Mouse (Mus musculus) limb, embryonic 11.5 days (tissue): Measurements from ENCODE around the gene Zfp518a. TPM values are rescaled to one million over a fixed set of nuclear protein-coding genes. Genes with fewer than 3 reads are reported as not detected.
A peak's percentile ranks its signal among the peaks of the same experiment; 100 is the strongest.

ENCODE experiments used
- ATAC-seq: fragments of 200-750 bp; cut with Nextera tagmentation; 2 replicates; pipeline ENCODE4 v1.8.0; 2017; ENCODE audit warnings: low read depth; ENCODE audit not compliant: insufficient number of reproducible peaks, low FRiP score, low TSS enrichment
- DNase-seq: peaks from one replicate; pipeline ENCODE4 v3.0.0-alpha.2; 2015; ENCODE audit warnings: low spot score
- H3K27ac ChIP-seq: fragments of 300-500 bp; sonication (generic); replicated peaks from 2 replicates; pipeline ENCODE4 v1.5.1; 2014; ENCODE audit warnings: low read depth, mild to moderate bottlenecking, low read length
- H3K27me3 ChIP-seq: fragments of 300-500 bp; sonication (generic); 2 replicates; pipeline ENCODE4 v1.6.1; 2014; ENCODE audit warnings: mild to moderate bottlenecking, low read length, mixed read lengths; ENCODE audit not compliant: control insufficient read depth, insufficient read depth
- H3K36me3 ChIP-seq: fragments of 300-500 bp; sonication (generic); 2 replicates; pipeline ENCODE4 v1.6.1; 2014; ENCODE audit warnings: mild to moderate bottlenecking, low read length, moderate library complexity, mixed read lengths; ENCODE audit not compliant: control insufficient read depth, insufficient read depth
- H3K4me1 ChIP-seq: fragments of 300-500 bp; sonication (generic); 2 replicates; pipeline ENCODE4 v1.6.1; 2014; ENCODE audit warnings: low read length, mixed read lengths; ENCODE audit not compliant: control insufficient read depth, insufficient read depth
- H3K4me2 ChIP-seq: fragments of 300-500 bp; sonication (generic); 2 replicates; pipeline ENCODE4 v1.6.1; 2014; ENCODE audit warnings: low read depth, mild to moderate bottlenecking, moderate library complexity; ENCODE audit not compliant: severe bottlenecking
- H3K4me3 ChIP-seq: fragments of 300-500 bp; sonication (generic); 2 replicates; pipeline ENCODE4 v1.5.1; 2014; ENCODE audit warnings: low read depth, low read length
- H3K9ac ChIP-seq: fragments of 300-500 bp; sonication (generic); 2 replicates; pipeline ENCODE4 v1.6.1; 2014; ENCODE audit warnings: mild to moderate bottlenecking, low read length
- H3K9me3 ChIP-seq: fragments of 300-500 bp; sonication (generic); 2 replicates; pipeline ENCODE4 v1.6.1; 2016; ENCODE audit warnings: low read length; ENCODE audit not compliant: control insufficient read depth
- WGBS: fragments of 180-500 bp; shearing (Covaris S2); extraction: QIAGEN DNeasy Blood & Tissue Kit; methylation state at CpG from one replicate; pipeline ENCODE4 v1.1.7; 2014; 5-methylcytosine and 5-hydroxymethylcytosine counted together
- polyA plus RNA-seq: library from polyadenylated mRNA; unstranded; fragments of >200 nt; fragmentation: Nextera tagmentation; extraction: Ambion mirVana; gene quantifications from 2 replicates; pipeline ENCODE4 v1.2.1, GENCODE M21; 2014

Gene Zfp518a
- 16.1 and 17.2 TPM in 2 replicates for polyA plus RNA-seq

DNA sequence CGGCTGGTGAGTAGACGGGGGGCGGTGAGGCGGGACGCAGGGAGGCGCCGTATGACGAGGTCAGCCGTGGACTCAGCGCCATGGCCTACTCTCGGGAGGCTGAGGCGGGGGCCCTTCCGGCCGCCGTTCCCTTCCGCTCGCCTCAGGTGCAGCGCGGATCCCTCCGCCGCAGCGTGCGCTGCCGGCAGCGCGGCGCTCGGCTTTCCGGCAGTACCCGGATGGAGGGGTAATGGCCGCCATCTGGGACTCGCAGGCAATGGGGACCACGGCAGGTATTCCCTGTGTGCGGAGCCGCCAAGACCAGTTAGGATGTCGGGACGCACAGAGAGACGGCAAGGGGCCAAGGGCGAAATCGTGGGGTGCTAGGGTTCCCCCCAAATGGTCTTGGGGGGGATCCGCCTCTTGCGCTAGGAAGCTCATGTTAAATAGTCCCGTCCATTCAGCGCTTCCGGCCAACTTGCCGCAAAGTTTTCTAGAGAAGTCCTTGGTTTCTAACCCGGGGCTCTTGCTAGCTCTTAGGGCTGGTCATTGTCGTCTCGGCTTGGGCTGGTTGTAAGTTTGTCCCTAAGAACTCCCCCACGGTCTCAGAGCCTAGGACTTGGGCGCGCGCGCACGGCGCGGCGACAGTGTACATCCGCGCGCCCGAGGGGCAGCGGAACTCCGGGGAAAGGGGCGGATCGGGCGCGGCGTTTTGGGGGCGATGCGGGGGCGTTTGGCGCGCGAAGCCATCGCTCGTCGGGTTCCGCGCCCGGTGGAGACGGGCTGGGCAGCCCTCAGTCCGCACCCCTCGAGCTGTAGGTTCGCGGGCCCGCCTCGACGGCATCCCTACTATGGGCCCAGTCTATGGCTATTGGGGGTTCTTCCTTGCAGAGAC lies at the start of gene Zfp518a:
Gene Zfp518a, plus strand, starts transcription at position 187 of the 874 bp plus-strand sequence.
- DNase-seq (peak; percentile 95), ATAC-seq (peak; percentile 77)
- Histone ChIP-seq H3K9ac (peak within 1 kb of the TSS; percentile 91), H3K4me3 (peak within 1 kb of the TSS; percentile 69), H3K27me3 (no peaks in the 10 kb centered on the region), H3K36me3 (no peaks in the 10 kb centered on the region), H3K4me1 (no peaks in the 10 kb centered on the region), H3K4me2 (peak within 1 kb of the TSS; percentile 62), H3K27ac (peak within 1 kb of the TSS; percentile 91), H3K9me3 (no peaks in the 10 kb centered on the region)
- WGBS, result under 1% methylated on average over 82 of the region's 89 CpGs

GRCm38 (mm10) chr19:40844731-40845130 lies 49.8 kb upstream of the Zfp518a start:
- Histone ChIP-seq H3K36me3 (peaks cover 30% of the 10 kb centered on the region), H3K27me3 (no peaks in the 10 kb centered on the region), H3K9ac (no peak overlapping the region), H3K4me2 (no peak overlapping the region), H3K9me3 (no peaks in the 10 kb centered on the region), H3K27ac (no peak overlapping the region), H3K4me1 (no peaks in the 10 kb centered on the region), H3K4me3 (no peak overlapping the region)
- 92% methylated on average over 13 of the region's 13 CpGs for WGBS
- no peak for DNase-seq
- ATAC-seq, result no peak

DNA sequence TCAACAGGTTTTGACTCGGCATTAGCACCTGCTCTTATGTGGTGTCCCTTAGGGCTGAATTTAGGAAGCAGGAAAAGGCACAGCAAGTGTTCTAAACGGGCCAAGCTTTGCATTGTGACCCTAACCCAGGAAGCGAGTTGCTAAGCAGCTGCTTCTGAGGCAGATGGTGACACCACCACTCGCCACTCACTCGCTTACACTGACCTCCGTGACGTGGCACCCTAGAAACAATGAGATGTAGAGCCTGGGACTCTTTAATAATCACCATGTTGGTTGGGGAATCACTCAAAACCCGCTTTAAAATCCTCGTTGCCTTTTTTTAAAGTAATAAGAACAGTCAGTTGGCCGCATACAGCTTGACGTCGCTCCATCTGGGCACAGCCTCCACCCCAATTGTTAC lies 45.1 kb upstream of the Zfp518a start:
- H3K36me3 ChIP-seq, result peaks cover 21% of the 10 kb centered on the region; the same call in 1 of the 2 replicates
- DNase-seq (no peak), ATAC-seq (no peak)
- no peak overlapping the region for H3K4me3 ChIP-seq
- no peak overlapping the region for H3K27ac ChIP-seq
- H3K27me3 ChIP-seq, result no peaks in the 10 kb centered on the region
- no peak overlapping the region for H3K4me2 ChIP-seq
- no peaks in the 10 kb centered on the region for H3K9me3 ChIP-seq
- H3K9ac ChIP-seq, result no peak overlapping the region
- WGBS, result 87% methylated on average over 12 of the region's 12 CpGs
- H3K4me1 ChIP-seq, result no peaks in the 10 kb centered on the region

- ATAC-seq (no peak), DNase-seq (no peak)
- Histone ChIP-seq H3K4me3 (no peak overlapping the region), H3K27me3 (no peaks in the 10 kb centered on the region), H3K36me3 (no peaks in the 10 kb centered on the region), H3K4me2 (no peak overlapping the region), H3K4me1 (no peaks in the 10 kb centered on the region), H3K9me3 (no peaks in the 10 kb centered on the region), H3K9ac (no peak overlapping the region), H3K27ac (no peak overlapping the region)
- 78% methylated on average over 4 of the region's 4 CpGs for WGBS
Observed at GRCm38 (mm10) chr19:40859555-40859954, 35.0 kb upstream of the Zfp518a start.

DNA sequence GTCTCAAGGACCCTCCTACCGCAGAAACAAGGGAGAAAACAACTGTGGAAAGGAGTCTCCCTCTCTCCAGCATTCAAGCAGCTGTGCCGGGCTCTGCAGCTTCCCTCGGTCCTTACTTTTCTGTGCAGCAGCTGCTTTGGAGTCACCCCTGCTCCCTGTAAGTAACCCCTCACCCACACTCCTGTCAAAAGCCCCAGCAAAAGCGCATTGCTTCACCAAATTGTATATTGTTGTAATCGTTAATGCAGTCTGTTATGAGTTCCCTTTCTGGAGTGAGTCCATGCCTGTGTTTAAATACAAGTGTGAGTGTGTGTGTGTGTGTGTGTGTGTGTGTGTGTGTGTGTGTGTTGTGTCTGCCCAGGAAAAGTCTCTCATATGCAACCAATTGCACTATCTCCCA lies 26.2 kb upstream of the Zfp518a start:
- no peak overlapping the region for H3K9ac ChIP-seq
- WGBS, result 21% methylated on average over 5 of the region's 5 CpGs
- no peak for ATAC-seq

DNA sequence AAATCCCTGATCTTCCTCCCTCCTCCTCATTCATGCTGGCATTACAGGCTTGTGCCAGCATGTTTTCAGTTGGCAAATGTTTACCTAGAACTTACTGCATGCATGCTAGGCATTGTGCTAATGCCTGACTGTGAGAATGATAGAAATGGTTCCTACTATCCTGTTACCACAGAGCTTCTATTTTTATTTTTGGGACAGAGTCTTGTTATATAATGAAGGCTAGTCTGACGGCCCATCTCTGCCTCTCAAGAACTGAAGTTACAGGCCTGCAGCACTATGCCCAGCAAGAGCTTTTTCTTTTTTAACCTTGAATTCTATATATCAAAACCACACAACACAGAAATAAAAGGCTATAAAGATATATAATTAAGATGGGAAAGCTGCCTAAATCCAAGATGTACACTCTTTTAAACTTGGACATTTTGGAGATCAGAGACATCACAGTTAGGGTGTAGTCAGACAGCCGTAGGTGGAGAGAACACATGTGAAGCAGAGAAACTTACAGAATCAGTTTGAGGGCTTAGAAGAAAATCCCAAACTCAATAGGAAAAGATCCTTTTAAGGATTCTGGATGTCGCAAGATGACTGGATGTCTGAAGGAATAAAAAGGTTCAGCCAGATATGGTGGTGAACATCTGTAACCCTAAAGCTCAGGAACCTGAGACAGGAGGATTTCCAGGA lies 24.9 kb upstream of the Zfp518a start:
- no peak for ATAC-seq
- no peak for DNase-seq
- Histone ChIP-seq H3K4me1 (no peaks in the 10 kb centered on the region), H3K4me3 (no peak overlapping the region), H3K27ac (no peak overlapping the region), H3K27me3 (no peaks in the 10 kb centered on the region), H3K36me3 (no peaks in the 10 kb centered on the region), H3K9me3 (no peaks in the 10 kb centered on the region), H3K4me2 (no peak overlapping the region), H3K9ac (no peak overlapping the region)
- 93% methylated on average over 3 of the region's 3 CpGs for WGBS

More for the DNA sequence above, 26.2 kb upstream of the Zfp518a start:
- Histone ChIP-seq H3K4me2 (no peak overlapping the region), H3K4me1 (no peaks in the 10 kb centered on the region), H3K36me3 (no peaks in the 10 kb centered on the region), H3K27me3 (no peaks in the 10 kb centered on the region), H3K9me3 (no peaks in the 10 kb centered on the region), H3K27ac (no peak overlapping the region), H3K4me3 (no peak overlapping the region)
- DNase-seq, result no peak

- Histone ChIP-seq H3K36me3 (no peaks in the 10 kb centered on the region), H3K4me3 (peak overlapping the region; percentile 45), H3K27me3 (no peaks in the 10 kb centered on the region), H3K9ac (peak overlapping the region; percentile 65), H3K4me1 (no peaks in the 10 kb centered on the region), H3K9me3 (no peaks in the 10 kb centered on the region), H3K27ac (no peak overlapping the region; the same call in 1 of the 2 replicates), H3K4me2 (peak overlapping the region; percentile 70)
- peak; percentile 91 for ATAC-seq
- DNase-seq, result peak; percentile 98
- WGBS, result 2% methylated on average over 51 of the region's 51 CpGs
Observed at GRCm38 (mm10) chr19:40872955-40873665, 21.4 kb upstream of the Zfp518a start.

GRCm38 (mm10) chr19:40881700-40882099 lies 12.8 kb upstream of the Zfp518a start:
- DNase-seq (no peak), ATAC-seq (no peak)
- H3K27me3 ChIP-seq, result 0 out of 2 replicates have a peak, but pooled peaks cover 3% of the 10 kb centered on the region
- H3K36me3 ChIP-seq, result no peaks in the 10 kb centered on the region
- no peak overlapping the region for H3K9ac ChIP-seq
- no peak overlapping the region for H3K4me2 ChIP-seq
- no peak overlapping the region for H3K27ac ChIP-seq
- no peak overlapping the region for H3K4me3 ChIP-seq
- no peaks in the 10 kb centered on the region for H3K9me3 ChIP-seq
- no peaks in the 10 kb centered on the region for H3K4me1 ChIP-seq
- 84% methylated on average over 4 of the region's 4 CpGs for WGBS
